Mouse (Mus musculus): ENCODE data around the gene Spag9.

Gene Spag9

DNA sequence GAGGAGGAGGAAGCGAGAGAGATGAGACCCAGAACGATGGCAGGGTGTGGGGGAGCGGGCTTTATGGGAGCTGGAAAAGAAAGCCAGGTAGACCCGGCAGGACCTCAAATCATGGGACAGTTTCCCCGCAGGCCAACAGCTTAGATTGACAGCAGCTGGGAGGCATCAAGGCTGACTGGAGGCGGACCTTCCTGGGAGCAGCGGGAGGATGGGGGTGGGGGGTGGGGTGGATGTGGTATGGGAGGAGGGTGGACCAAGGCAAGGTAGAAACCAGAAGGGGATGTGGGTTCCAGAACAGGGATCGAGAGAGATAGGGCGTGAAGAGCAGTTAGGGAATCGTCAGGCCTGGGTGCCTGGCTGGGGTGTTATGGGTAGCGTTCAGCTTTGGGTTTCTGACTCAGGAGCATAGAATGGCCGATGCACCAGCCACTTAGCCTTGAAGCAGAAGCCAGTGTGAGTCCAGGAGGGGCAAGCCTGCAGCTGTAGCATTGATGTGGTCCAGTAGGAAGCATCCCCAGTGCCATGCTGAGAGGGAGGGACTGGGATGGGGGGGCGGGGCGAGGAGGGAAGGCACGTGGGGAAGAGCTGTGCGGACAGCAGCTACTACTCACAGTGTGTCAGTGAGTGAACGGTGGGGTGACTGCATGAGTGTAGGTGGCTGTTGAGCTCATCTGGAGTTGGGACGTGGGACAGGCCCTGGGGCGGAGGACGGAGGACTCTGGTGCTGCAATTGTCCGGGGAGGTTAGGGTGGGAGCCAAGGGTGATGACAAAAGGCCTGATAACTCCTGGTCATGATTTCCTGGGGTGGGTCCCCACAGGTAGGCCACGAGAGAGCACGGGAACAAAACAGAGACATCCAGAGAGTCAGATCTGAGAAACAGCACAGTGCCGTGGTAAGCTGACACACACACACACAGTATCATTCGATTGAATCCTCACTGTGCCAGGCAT, 154.9 kb downstream of the Spag9 start:
- no peak for DNase-seq (ENCODE audit: extremely low read depth, low read depth)

DNA sequence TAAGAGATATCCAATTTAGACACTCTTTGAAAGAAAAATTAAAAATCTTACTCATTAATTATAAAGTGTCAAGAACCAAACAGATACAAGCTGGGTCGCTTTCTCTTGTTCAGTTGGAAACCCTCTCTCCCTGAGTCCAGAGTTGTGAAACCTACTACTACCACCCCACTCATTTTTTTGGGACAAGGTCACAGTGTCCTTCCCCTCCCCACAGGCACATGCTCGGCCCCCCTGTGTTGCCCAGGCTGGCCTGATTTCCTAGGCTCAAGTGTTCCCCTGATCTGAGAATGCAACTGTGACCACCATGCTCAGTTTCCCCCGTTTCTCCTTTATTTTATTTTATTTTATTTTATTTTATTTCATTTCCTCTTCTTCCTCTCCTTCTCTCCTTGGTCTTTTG, 158.3 kb downstream of the Spag9 start:
- no peak for DNase-seq (ENCODE audit: extremely low read depth, low read depth)

DNA sequence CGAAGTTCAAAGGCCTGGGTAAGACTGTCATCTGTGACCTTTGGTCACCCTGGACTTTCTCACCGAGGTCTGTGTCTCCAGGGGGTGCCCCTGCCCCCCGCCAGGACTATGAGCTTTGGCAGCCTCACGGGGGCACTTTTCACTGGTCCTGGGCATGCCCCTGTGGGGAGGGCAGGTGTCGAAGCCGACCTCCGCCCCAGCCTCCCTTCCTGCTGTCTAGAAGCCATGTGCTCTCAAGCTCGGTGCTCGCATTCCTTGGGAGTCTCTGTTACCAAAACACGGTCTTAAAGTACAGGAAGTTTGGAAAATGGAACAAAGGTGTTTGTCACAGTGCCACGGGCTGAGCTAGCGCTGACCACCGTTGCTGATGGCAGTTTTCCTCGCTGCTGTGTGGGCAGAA, 162.6 kb downstream of the Spag9 start:
- no peak for DNase-seq (ENCODE audit: extremely low read depth, low read depth)

DNA sequence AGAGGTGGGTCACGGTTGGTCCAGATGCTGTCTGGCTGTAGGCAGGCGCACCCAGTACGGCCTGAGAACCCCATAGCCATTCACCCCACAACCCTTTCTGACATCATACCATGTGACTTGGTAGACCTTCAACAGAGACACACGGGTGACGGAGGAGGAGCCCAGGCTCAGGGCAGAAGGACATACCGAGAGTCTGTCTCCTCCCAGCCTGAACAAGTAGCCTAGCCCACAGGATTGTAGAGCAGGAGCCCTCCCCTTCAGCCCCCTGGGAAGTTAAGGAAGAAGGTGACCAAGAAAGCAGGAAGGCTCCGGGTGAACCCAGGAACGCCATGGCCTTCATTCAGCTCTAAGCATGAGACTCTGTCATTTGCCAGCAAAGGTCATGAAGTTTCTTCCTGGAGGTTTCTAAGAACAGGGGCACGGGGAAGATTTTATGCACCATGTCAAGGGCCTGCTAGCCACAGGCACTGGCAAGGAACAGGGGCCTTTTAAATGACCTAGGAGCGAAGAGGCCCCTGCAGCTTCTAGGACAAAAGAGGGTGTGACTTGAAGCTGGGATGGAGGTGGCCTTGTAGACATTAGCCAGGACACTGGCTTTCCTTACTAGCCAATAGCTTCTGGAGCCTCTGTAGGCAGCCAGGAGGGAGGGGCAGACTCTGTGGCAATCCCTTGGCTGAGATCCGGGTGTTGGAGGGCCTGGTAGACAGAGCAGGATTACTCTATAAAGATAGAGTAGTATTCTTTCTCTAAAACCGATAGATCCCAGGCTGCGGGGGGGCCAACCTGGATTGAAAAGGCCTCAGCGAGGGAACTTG, 163.4 kb downstream of the Spag9 start:
- no peak for DNase-seq (ENCODE audit: extremely low read depth, low read depth)

DNA sequence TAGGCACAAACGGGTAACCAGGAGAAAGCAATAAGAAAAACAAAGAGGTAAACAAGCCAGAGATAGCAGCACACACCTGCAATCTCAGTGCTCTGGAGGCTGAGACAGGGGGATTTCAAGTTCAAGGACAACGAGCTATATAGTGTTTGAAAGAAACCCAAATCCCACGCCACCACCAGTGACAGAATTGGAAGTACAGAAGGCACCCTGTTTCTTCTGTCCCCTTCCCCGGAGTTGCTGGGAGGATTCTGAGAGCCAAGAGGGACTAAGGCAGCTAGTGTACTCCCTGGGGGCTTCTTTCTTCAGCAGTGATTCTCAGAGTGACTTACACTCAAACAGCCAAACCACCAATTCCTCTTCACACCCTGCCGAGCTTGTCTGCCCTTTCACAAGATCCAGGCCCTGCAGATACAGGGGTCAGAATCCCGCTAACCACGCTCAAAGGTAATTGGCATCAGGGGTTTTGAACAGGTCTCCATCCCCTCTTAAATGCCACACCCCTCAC, 164.1 kb downstream of the Spag9 start:
- DNase-seq (ENCODE audit: extremely low read depth, low read depth): no peak

DNA sequence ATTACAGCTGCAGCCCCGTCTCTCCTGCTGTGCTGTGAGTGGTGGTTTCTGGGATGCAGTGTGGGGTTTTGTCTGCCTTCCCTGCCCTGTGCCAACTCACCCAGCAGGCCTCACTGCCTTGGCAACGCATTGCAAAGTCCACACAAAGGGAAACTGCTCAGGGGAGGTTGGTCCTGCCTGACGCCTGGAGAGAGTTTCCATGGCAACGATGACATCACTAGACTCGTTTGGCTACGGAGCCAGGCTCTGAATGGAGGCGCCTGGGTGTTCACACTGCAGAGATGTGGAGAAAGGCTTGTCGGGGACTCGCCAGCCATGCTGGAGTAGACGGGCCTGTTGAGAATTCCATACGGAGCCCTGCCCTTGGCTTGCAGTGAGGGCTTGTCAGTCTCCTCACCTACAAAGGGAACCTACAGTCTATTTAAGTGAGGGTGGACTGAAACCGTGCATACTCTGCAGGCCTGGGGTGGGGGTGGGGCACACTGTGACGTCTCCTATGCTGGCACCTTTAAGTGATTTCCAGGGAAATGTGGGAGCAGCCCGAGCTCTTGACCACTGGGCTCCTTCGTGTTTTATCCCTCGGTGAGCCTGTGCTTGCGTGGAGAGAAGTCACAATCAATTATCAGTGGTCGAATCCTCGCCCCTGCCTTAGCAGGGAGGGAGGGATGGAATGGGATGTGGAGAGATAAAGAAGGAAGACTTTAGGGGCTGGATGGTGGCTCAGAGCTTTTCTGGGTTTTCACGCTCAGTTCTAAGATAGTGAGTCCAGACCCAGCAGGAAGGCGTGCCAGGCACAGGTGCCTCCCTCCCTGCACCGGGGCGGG, 164.8 kb downstream of the Spag9 start:
- no peak for DNase-seq (ENCODE audit: extremely low read depth, low read depth)

DNA sequence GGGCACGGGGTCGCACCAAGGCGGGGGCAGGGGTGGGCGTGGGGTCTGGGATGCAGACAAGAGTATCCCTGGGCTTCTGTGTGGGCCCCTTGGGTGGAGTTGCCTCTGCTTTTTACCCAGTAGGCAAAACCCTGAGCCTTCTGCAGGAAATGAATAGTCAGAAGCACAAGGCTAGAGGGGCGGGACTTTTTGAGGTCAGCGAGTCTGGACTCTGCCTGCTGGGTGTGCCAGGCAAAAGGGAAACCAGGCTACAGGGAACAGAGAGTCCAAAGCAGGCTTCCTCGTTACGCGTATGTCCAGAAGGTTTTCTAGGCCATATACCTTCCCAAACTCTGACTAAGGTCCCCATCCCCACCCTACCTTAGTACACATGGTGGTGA, 165.4 kb downstream of the Spag9 start:
- DNase-seq (ENCODE audit: extremely low read depth, low read depth): no peak

DNA sequence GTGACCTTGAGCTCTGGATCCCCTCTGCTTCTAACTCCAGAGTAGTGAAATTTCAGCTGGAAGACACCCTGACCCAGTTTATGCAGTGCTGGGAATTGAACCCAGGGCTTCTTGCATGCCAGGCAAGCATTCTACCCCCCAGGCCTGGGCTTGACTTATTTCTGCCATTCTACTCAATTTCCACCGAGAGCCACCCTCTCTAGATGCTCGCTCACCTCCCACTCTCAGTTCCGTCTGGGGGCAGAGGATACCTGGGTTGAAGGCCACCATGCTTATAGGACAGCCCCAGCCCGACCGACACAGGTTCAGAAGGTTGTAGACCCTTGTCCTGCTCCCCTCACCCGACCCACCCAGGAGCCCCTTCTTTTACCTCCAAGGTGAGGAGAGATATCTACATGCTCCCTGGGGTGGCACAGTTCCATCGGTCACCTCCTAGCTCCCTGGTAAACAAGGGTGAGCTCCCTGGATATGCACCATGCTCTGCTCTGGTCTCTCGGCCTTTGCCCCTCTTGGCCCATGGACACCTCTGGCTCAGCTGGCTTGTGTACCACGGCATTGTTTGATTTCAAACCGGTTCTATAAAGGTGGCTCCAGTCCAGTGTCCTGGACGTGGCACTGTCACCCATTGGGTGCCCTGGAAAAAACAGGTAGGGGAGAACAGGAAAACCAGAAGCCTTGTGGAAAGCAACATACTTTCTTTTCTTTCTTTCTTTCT, 166.1 kb downstream of the Spag9 start:
- no peak for DNase-seq (ENCODE audit: extremely low read depth, low read depth)

DNA sequence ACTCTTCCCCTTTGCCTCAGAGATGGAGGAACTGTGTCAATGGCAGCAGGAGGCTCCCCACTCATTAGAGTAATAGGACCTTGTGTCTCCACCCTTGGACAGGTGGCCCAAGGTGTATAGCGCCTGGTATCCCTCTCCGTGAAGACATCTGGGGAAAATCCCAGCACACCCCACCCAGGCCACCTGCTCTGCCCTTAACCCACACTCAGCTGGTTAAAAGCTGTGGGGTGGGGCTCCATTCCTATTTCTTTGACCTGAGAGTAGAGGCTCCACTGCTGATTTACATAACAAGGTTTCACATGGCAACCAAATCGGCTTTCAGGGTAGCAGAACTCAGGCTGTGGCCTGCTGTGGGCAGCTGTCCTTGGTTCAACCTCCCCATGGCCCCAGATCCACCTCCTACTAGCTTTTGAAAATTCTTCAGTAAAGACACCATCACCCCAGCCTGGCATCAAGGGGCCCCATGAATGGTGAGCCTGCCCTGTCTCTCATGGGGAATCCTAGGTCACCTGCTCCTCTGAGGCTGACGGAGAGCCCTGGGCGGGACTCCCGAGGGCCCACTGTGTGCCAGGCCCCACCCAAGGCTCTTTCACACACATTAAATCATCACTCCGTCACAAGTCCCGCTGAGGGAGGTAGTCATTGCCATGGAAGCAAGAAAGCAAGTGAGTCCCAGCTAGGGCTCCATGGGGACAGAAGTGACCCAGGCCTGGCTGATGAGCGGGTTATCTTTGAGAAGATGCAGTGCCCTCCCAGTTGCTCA, 167.3 kb downstream of the Spag9 start:
- no peak for DNase-seq (ENCODE audit: extremely low read depth, low read depth)

DNA sequence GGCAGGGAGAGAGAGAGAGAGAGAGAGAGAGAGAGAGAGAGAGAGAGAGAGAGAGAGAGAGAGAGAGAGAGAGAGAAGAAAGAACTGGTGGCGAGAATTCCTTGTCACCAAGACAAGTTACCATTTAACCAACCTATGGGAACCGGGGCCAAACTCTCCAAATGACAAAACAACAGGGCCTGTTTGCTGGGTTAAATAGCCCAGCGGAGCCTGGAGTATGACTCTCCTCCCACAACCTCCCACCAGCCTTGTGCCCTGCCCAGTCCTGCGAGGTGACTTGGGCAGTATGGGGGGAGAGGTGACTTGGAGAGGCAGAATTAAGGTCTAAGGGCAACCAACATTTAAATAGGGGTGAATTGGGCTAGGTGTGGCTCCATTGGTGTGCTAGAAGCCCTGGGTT, 169.9 kb downstream of the Spag9 start:
- no peak for DNase-seq (ENCODE audit: extremely low read depth, low read depth)

DNA sequence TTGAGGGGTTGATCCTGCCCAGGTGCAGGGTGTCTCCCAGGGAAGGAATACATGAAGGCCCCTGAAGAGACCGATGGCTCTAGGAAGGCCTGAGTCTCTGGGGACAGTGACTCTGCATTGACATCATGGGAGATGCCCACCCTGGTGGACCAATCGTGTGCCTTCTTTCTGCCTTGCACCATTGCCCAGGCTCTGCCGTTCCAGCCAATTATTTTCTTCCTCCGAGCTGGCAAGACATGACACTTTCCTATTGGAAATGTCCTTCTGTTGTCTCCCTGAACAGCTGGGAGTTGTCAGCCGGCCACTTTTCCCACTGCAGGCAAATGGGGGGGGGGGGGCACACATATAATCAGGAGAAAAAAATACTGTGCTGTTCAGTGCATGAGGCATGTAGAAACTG, 172.3 kb downstream of the Spag9 start:
- no peak for DNase-seq (ENCODE audit: extremely low read depth, low read depth)

DNA sequence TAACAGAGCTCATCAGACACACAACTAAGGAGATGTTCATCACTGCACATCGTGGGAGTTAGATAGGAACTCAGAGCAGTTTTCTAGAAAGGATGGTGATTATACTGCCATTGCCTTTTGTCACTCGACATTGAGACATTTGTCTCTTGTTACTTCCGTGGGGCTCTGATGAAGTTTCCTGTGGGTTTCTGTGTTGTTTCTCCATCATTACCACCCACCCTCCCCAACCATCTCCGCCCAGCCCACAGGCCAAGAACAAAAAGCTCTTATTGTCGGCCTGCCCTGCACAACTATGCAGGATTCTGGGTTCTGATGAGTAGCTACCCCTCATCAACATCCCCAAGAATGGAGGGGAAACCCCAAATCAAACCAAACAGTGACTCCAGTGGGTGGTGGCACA, 173.7 kb downstream of the Spag9 start:
- DNase-seq (ENCODE audit: extremely low read depth, low read depth): no peak

DNA sequence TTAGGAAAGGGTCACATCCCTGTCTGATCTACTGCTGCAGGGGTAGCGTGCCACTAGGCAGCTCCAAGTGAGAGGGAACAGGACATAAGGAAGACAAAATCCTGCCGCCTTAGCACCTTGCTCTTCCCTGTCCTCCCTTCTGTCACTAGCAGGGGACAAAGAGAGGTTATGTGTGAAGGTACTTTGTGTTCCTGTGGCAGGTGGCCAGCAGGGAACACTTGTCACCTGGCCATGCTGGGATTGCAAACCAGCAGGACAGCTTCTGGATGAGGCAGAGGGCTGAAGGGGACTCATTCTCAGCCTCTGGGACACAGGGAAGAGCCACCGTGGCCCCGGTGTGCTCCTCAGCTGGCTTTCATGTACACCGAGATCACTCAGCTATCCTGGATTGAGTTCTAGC, 175.8 kb downstream of the Spag9 start:
- no peak for DNase-seq (ENCODE audit: extremely low read depth, low read depth)

DNA sequence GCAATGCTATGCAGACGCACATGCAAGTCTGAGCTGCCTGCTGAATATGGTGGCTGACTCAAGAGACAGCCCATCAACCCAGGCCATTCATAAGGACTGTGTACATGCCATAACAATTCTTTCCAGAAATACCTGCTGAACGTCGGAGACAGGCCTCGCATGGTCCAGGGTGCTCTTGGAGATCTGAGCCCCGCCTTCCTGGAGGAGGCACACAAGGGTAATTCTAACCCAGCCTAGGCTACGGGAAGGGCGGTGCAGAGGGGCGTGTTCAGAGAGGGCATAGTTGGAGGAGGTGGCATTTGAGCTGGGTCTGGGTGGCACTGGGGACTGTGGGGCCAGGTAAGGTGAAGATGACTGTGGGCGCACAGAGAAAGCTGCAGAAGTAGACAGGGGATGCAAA, 176.3 kb downstream of the Spag9 start:
- no peak for DNase-seq (ENCODE audit: extremely low read depth, low read depth)

DNA sequence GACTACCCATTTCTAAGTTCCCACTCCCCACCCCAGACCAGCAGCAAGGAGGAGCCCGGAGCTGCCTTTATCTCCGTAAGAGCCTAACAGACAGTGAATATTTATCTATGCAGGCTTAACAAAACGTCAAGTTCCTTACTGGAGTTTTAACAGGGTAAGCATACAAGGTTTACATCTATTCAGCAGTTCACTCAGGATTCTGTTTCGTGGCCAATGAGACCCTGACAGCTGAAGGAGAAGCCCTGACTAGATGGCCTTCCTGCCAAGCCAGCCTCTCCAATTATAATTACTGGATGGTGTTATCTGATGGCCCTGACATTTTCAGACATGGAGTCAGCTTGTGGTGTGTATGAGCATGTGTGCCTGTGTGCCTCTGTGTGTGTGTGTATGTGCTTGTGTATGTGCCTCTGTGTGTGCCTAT, 177.8 kb downstream of the Spag9 start:
- DNase-seq (ENCODE audit: extremely low read depth, low read depth): peak; percentile 43

DNA sequence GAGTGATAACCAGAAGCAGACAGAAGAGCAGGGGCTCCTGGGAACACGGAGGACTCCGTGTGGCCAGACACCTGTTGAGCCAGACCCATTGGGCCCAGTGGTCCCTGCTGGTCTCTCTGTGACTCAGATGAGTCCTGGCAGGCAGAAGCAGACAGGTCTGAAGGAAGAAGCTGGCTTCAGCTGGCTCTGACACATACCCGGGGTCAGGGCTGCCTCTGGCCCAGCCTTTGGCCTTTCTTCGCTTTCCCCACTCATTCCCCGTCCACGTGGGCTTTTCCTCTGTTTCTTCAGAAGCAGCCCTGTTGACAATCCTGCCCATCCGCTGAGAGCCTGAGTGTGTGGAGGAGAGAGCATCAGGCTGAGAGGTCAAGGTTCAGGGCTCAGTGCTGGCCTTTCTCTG, 179.4 kb downstream of the Spag9 start:
- no peak for DNase-seq (ENCODE audit: extremely low read depth, low read depth)
